Comparison of ENCODE assay signal across 32 mouse cellular contexts in genomic region chr2:138247986-138248385, GRCm38 (mm10). TPM values are rescaled to one million over a fixed set of nuclear protein-coding genes. Genes with fewer than 3 reads are reported as not detected.
A peak's percentile ranks its signal among the peaks of the same experiment; 100 is the strongest.
DNase-seq lines count a peak whose midpoint lies in the region; ATAC-seq and TF ChIP-seq lines count a peak whose summit lies in the region.
"Had no signal": no experiment of that assay in that cellular context is flagged by ENCODE, and none has a peak within 500 bp of the region (broad histone marks: within the 10 kb centered on the region; RNA-seq: fewer than 3 reads in every experiment).

No protein-coding gene starts in this region.

- intact Hi-C loops in heart, postnatal 36 days (cut with DNase I) = loop anchor here (5.0 kb wide), 1 partner anchor 34 kb away; no protein-coding TSS in a partner anchor

- no peak overlapping the region for H3K9ac ChIP-seq in heart, postnatal 0 days (replicated peaks; ENCODE audit: low read depth, low read length)
- H3K9ac ChIP-seq in lung, embryonic 16.5 days (ENCODE audit: low read length) = no peak overlapping the region
- H3K9ac ChIP-seq in stomach, embryonic 15.5 days = no peak overlapping the region
- no peak overlapping the region for H3K9ac ChIP-seq in forebrain, embryonic 15.5 days (replicated peaks)
- H3K9ac ChIP-seq: embryonic facial prominence, embryonic 12.5 days; hindbrain, embryonic 15.5 days; limb, embryonic 12.5 days; liver, embryonic 15.5 days; midbrain, embryonic 12.5 days; neural tube, embryonic 12.5 days had no signal

- no peak overlapping the region for H3K4me2 ChIP-seq in heart, postnatal 0 days (ENCODE audit: low read depth, low read length)
- H3K4me2 ChIP-seq in lung, embryonic 16.5 days (ENCODE audit: low read depth, low read length) = no peak overlapping the region
- H3K4me2 ChIP-seq in stomach, embryonic 15.5 days = no peak overlapping the region
- no peak overlapping the region for H3K4me2 ChIP-seq in forebrain, embryonic 15.5 days (replicated peaks)
- H3K4me2 ChIP-seq: embryonic facial prominence, embryonic 12.5 days; hindbrain, embryonic 15.5 days; limb, embryonic 12.5 days; liver, embryonic 15.5 days; midbrain, embryonic 12.5 days; neural tube, embryonic 12.5 days had no signal

- H3K4me3 ChIP-seq in heart, postnatal 0 days (ENCODE audit: low read depth, low read length) = no peak overlapping the region
- no peak overlapping the region for H3K4me3 ChIP-seq in lung, embryonic 16.5 days (ENCODE audit: low read length)
- no peak overlapping the region for H3K4me3 ChIP-seq in stomach, embryonic 15.5 days (replicated peaks)
- no peak overlapping the region for H3K4me3 ChIP-seq in forebrain, embryonic 15.5 days
- H3K4me3 ChIP-seq: embryonic facial prominence, embryonic 12.5 days; gastrocnemius, adult 2 months; hindbrain, embryonic 10.5 days; hindbrain, embryonic 15.5 days; layer of hippocampus, adult 2 months; left cerebral cortex, adult 2 months; limb, embryonic 12.5 days; liver, embryonic 15.5 days; megakaryocyte, embryonic 14.5 days; midbrain, embryonic 12.5 days; myocyte; neural tube, embryonic 12.5 days had no signal

- H3K9me3 ChIP-seq in heart, postnatal 0 days (replicated peaks; ENCODE audit: control insufficient read depth, low read length) = no peaks in the 10 kb centered on the region
- no peaks in the 10 kb centered on the region for H3K9me3 ChIP-seq in lung, embryonic 16.5 days (ENCODE audit: control insufficient read depth, low read length)
- no peaks in the 10 kb centered on the region for H3K9me3 ChIP-seq in stomach, embryonic 15.5 days
- H3K9me3 ChIP-seq in forebrain, embryonic 15.5 days = no peaks in the 10 kb centered on the region
- H3K9me3 ChIP-seq: embryonic facial prominence, embryonic 12.5 days; hindbrain, embryonic 10.5 days; hindbrain, embryonic 15.5 days; limb, embryonic 12.5 days; liver, embryonic 15.5 days; megakaryocyte, embryonic 14.5 days; midbrain, embryonic 12.5 days; neural tube, embryonic 12.5 days had no signal

- TF ChIP-seq EP300 in heart, postnatal 0 days (IDR thresholded peaks at IDR 0.05; ENCODE audit: low read depth) = no peak

- H3K27me3 ChIP-seq in heart, postnatal 0 days (ENCODE audit: control insufficient read depth, insufficient read depth, low read length) = no peaks in the 10 kb centered on the region
- no peaks in the 10 kb centered on the region for H3K27me3 ChIP-seq in lung, embryonic 16.5 days (ENCODE audit: control insufficient read depth, insufficient read depth, low read depth, low read length)
- H3K27me3 ChIP-seq in stomach, embryonic 15.5 days (replicated peaks) = no peaks in the 10 kb centered on the region
- no peaks in the 10 kb centered on the region for H3K27me3 ChIP-seq in forebrain, embryonic 15.5 days
- H3K27me3 ChIP-seq: embryonic facial prominence, embryonic 12.5 days; hindbrain, embryonic 15.5 days; limb, embryonic 12.5 days; liver, embryonic 15.5 days; megakaryocyte, embryonic 14.5 days; midbrain, embryonic 12.5 days; neural tube, embryonic 12.5 days had no signal

- no peak for TF ChIP-seq CTCF in heart, postnatal 0 days (IDR thresholded peaks at IDR 0.05; ENCODE audit: low read depth)

- peak overlapping the region; percentile 50; the same call in 1 of the 2 replicates for H3K27ac ChIP-seq in heart, postnatal 0 days (ENCODE audit: low read depth)
- peak overlapping the region; percentile 15 for H3K27ac ChIP-seq in lung, embryonic 16.5 days (ENCODE audit: low read length)
- no peak overlapping the region for H3K27ac ChIP-seq in stomach, embryonic 15.5 days
- H3K27ac ChIP-seq in forebrain, embryonic 15.5 days (replicated peaks) = no peak overlapping the region
- H3K27ac ChIP-seq: embryonic facial prominence, embryonic 12.5 days; gastrocnemius, adult 2 months; hindbrain, embryonic 10.5 days; hindbrain, embryonic 15.5 days; layer of hippocampus, adult 2 months; left cerebral cortex, adult 2 months; limb, embryonic 12.5 days; liver, embryonic 15.5 days; midbrain, embryonic 12.5 days; neural tube, embryonic 12.5 days had no signal

- ATAC-seq in heart, postnatal 0 days (ENCODE audit: insufficient read depth, low read depth) = peak; percentile 53
- no peak for ATAC-seq in lung, embryonic 16.5 days (ENCODE audit: low read depth)
- peak; percentile 31; the same call in 1 of the 2 replicates for ATAC-seq in stomach, embryonic 15.5 days (ENCODE audit: insufficient read depth, low FRiP score, low read depth)
- ATAC-seq in forebrain, embryonic 15.5 days (replicated peaks) = no peak
- ATAC-seq: forebrain, embryonic 14.5 days had no signal

- 16% methylated on average over 2 of the region's 2 CpGs for WGBS in heart, postnatal 0 days
- WGBS in lung, embryonic 16.5 days = 20% methylated on average over 2 of the region's 2 CpGs
- 39% methylated on average over 2 of the region's 2 CpGs for WGBS in stomach, embryonic 15.5 days
- 71% methylated on average over 2 of the region's 2 CpGs for WGBS in forebrain, embryonic 15.5 days

- DNase-seq in heart, postnatal 0 days (ENCODE audit: low spot score) = peak; percentile 22
- DNase-seq in heart, postnatal 36 days = no peak
- no peak for DNase-seq in lung, adult 18-20 months
- DNase-seq in NIH3T3 (ENCODE audit: low read depth) = peak; percentile 8
- DNase-seq: adrenal gland, postnatal 14 days; B cell, adult 2 months; cerebellum, adult 11 months; cerebellum, adult 9-11 months; embryo, embryonic 11 days; gastrocnemius, adult 2 months; gastrocnemius, postnatal 36 days; heart, postnatal 10 days; kidney, adult 11 months; kidney, postnatal 25 days; lung, postnatal 14 days; thymus, adult 18-20 months; thymus, postnatal 36 days had no signal

- no peaks in the 10 kb centered on the region for H3K36me3 ChIP-seq in heart, postnatal 0 days (replicated peaks; ENCODE audit: control insufficient read depth, insufficient read depth, low read length)
- H3K36me3 ChIP-seq in lung, embryonic 16.5 days (ENCODE audit: control insufficient read depth, insufficient read depth, low read length) = no peaks in the 10 kb centered on the region
- H3K36me3 ChIP-seq in stomach, embryonic 15.5 days = no peaks in the 10 kb centered on the region
- H3K36me3 ChIP-seq in forebrain, embryonic 15.5 days = no peaks in the 10 kb centered on the region
- H3K36me3 ChIP-seq: embryonic facial prominence, embryonic 12.5 days; hindbrain, embryonic 10.5 days; hindbrain, embryonic 15.5 days; limb, embryonic 12.5 days; liver, embryonic 15.5 days; midbrain, embryonic 12.5 days; neural tube, embryonic 12.5 days had no signal

- H3K4me1 ChIP-seq in heart, postnatal 0 days (ENCODE audit: control insufficient read depth, insufficient read depth) = peaks cover 9% of the 10 kb centered on the region; the same call in 1 of the 2 replicates
- peaks cover 16% of the 10 kb centered on the region for H3K4me1 ChIP-seq in lung, embryonic 16.5 days (replicated peaks; ENCODE audit: control insufficient read depth, insufficient read depth, low read length)
- 0 out of 2 replicates have a peak, but pooled peaks cover 4% of the 10 kb centered on the region for H3K4me1 ChIP-seq in stomach, embryonic 15.5 days
- H3K4me1 ChIP-seq in forebrain, embryonic 15.5 days = peaks cover 8% of the 10 kb centered on the region
- H3K4me1 ChIP-seq: embryonic facial prominence, embryonic 12.5 days; hindbrain, embryonic 10.5 days; limb, embryonic 12.5 days; liver, embryonic 15.5 days; midbrain, embryonic 12.5 days; neural tube, embryonic 12.5 days had no signal

RNA-seq across cellular contexts. Expression of gene Btbd3, which starts 8.4 kb away (rescaled TPM):
- 15.6 and 18.7 TPM in 2 replicates for total RNA-seq in heart, postnatal 0 days (2014; rRNA removed; ENCODE audit: low replicate concordance)
- 8.2 and 8.5 TPM in 2 replicates for polyA plus RNA-seq in heart, postnatal 0 days (2015; fragmentation: Nextera tagmentation; extraction: Ambion mirVana)
- total RNA-seq in heart, postnatal 36 days (2021) = 10 to 100 TPM; 13.8 to 17.0 TPM
- polyA plus RNA-seq in lung, embryonic 16.5 days (2015; fragmentation: Nextera tagmentation; extraction: Ambion mirVana) = 52.8 and 54.3 TPM in 2 replicates
- polyA plus RNA-seq in stomach, embryonic 15.5 days (2015; fragmentation: Nextera tagmentation; extraction: Ambion mirVana) = 19.6 and 21.3 TPM in 2 replicates
- polyA plus RNA-seq in forebrain, embryonic 15.5 days (2015; fragmentation: Nextera tagmentation; extraction: Ambion mirVana) = 21.7 and 22.2 TPM in 2 replicates

Comparison
In these comparisons a context has a peak if more than half of its experiments do, and no peak if none do; other contexts are left out.
1. DNase-seq: peak in heart, postnatal 0 days (single experiment) and NIH3T3 (single experiment); none in heart, postnatal 36 days (0 of 2) and lung, adult 18-20 months (0 of 2).
2. ATAC-seq: peak in heart, postnatal 0 days (single experiment) and stomach, embryonic 15.5 days (single experiment); none in lung, embryonic 16.5 days (single experiment) and forebrain, embryonic 15.5 days (single experiment).
3. H3K27ac ChIP-seq: peak in heart, postnatal 0 days (single experiment) and lung, embryonic 16.5 days (single experiment); none in stomach, embryonic 15.5 days (single experiment) and forebrain, embryonic 15.5 days (single experiment).